Mouse (Mus musculus) intestine, postnatal 0 days (tissue): ENCODE data around the gene Sall1. TPM values are rescaled to one million over a fixed set of nuclear protein-coding genes. Genes with fewer than 3 reads are reported as not detected.

ENCODE experiments used
- ATAC-seq: fragments of 200-750 bp; cut with Nextera tagmentation; 2 replicates; pipeline ENCODE4 v1.8.0; 2017; ENCODE audit warnings: mild to moderate bottlenecking, moderate TSS enrichment, moderate library complexity
- H3K27ac ChIP-seq: fragments of 300-500 bp; sonication (generic); 2 replicates; pipeline ENCODE4 v1.5.1; 2014; ENCODE audit warnings: mild to moderate bottlenecking, low read depth, low read length, moderate library complexity
- H3K27me3 ChIP-seq: fragments of 300-500 bp; sonication (generic); replicated peaks from 2 replicates; pipeline ENCODE4 v1.6.1; 2014; ENCODE audit warnings: low read length, mixed read lengths; ENCODE audit not compliant: control insufficient read depth, insufficient read depth
- H3K36me3 ChIP-seq: fragments of 300-500 bp; sonication (generic); 2 replicates; pipeline ENCODE4 v1.6.1; 2014; ENCODE audit warnings: mild to moderate bottlenecking, moderate library complexity; ENCODE audit not compliant: control insufficient read depth, insufficient read depth
- H3K4me1 ChIP-seq: fragments of 300-500 bp; sonication (generic); replicated peaks from 2 replicates; pipeline ENCODE4 v1.6.1; 2014; ENCODE audit warnings: antibody characterized with exemption, low read length, mixed read lengths; ENCODE audit not compliant: control insufficient read depth, insufficient read depth
- H3K4me2 ChIP-seq: fragments of 300-500 bp; sonication (generic); replicated peaks from 2 replicates; pipeline ENCODE4 v1.6.1; 2014; ENCODE audit warnings: low read depth, mild to moderate bottlenecking, moderate library complexity
- H3K4me3 ChIP-seq: fragments of 300-500 bp; sonication (generic); 2 replicates; pipeline ENCODE4 v1.5.1; 2014; ENCODE audit warnings: low read depth, low read length
- H3K9ac ChIP-seq: fragments of 300-500 bp; sonication (generic); 2 replicates; pipeline ENCODE4 v1.6.1; 2014; ENCODE audit warnings: mild to moderate bottlenecking, low read depth, low read length
- H3K9me3 ChIP-seq: fragments of 300-500 bp; sonication (generic); 2 replicates; pipeline ENCODE4 v1.6.1; 2016; ENCODE audit warnings: mixed run types; ENCODE audit not compliant: control insufficient read depth
- CTCF ChIP-seq: sonication (generic); IDR thresholded peaks from 2 replicates; pipeline ENCODE4 v1.5.1; 2016; ENCODE audit warnings: low read depth, mild to moderate bottlenecking, control low read depth, antibody characterized with exemption, moderate library complexity
- WGBS: fragments of 180-500 bp; shearing (Covaris S2); extraction: QIAGEN DNeasy Blood & Tissue Kit; methylation state at CpG from one replicate; pipeline ENCODE4 v1.1.7; 2014; 5-methylcytosine and 5-hydroxymethylcytosine counted together
- polyA plus RNA-seq: library from polyadenylated mRNA; unstranded; fragments of >200 nt; fragmentation: Nextera tagmentation; extraction: Ambion mirVana; gene quantifications from 2 replicates; pipeline ENCODE4 v1.2.1, GENCODE M21; 2015

The Sall1 gene
- 0.76 and 0.78 TPM in 2 replicates for polyA plus RNA-seq

DNA sequence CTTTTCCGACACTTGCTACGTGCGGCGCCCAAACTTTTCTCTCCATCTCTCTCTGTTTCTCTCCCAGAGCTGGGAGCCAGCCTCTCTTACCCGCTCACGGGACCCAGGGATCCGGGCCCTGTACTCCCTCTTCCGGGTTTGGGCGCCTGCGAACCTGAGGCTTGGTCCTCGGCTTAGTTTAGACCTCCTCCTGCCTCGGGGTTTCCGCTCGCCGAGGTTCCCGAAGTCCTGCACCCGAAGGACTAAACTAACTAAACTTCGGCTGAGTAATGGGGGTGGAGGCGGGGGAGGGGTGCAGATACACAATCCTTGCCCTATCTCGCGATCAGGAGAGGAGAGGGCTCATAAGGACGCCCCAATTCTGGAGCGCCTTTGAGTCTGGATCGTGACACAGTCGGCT lies at the start of gene Sall1:
Sall1 (minus strand) TSS at position 223 of the 400 bp plus-strand sequence.
- Histone ChIP-seq H3K9me3 (no peaks in the 10 kb centered on the region), H3K4me2 (peak within 1 kb of the TSS; percentile 89), H3K9ac (peak within 1 kb of the TSS; percentile 22; the same call in 1 of the 2 replicates), H3K27me3 (peaks cover 96% of the 10 kb centered on the region), H3K4me1 (0 out of 2 replicates have a peak, but pooled peaks cover 7% of the 10 kb centered on the region), H3K27ac (no peak within 1 kb of the TSS; the same call in 1 of the 2 replicates), H3K4me3 (peak within 1 kb of the TSS; percentile 56), H3K36me3 (no peaks in the 10 kb centered on the region)
- no peak for ATAC-seq
- TF ChIP-seq CTCF, result no peak
- WGBS, result under 1% methylated on average over 25 of the region's 25 CpGs

DNA sequence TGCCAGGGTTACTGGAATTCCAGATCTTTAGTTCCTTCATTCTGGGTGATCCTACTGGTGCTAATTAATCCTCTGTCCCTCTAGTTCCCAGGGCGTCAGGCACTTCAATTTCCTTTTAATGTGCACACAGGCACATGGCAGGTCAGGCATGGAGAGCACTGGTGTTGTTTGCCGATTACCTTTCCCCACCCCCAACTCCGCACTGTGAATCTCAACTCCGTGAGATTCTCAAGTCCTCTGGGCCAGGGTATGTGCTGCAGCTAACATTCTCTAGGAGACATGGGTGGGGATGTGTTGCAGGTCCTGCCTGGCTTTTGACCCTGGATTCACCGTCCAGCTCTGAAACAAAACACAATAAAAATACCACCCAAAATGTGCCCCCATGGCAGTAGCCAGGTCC lies 46.0 kb upstream of the Sall1 start:
- no peaks in the 10 kb centered on the region for H3K27me3 ChIP-seq

DNA sequence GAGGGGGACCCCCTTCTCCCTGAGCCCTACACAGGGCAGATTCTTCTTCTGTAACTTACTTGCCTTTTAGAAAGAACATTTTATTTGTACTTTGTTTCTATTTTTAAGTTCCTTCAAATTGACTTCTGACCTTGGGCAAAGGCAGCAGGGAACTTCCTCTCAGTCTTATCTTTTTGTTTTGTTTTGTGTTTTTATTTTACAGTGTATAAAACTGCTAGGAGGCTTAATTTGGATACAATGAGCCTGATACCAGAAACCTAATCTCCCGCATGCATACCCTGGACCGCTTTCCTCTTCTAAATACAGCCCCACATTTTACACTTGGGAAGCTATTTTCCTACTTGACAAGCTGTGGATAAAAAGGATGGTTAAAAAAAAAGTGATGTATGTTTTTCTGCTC lies 35.2 kb upstream of the Sall1 start:
- Histone ChIP-seq H3K4me3 (no peak overlapping the region), H3K36me3 (no peaks in the 10 kb centered on the region), H3K9me3 (no peaks in the 10 kb centered on the region), H3K4me1 (no peaks in the 10 kb centered on the region), H3K4me2 (no peak overlapping the region), H3K27ac (no peak overlapping the region), H3K27me3 (no peaks in the 10 kb centered on the region), H3K9ac (no peak overlapping the region)
- TF ChIP-seq CTCF, result no peak
- WGBS, result 89% methylated on average over 2 of the region's 2 CpGs
- ATAC-seq, result no peak

More for the DNA sequence above, 46.0 kb upstream of the Sall1 start:
- Histone ChIP-seq H3K4me1 (no peaks in the 10 kb centered on the region), H3K27ac (no peak overlapping the region), H3K4me3 (no peak overlapping the region), H3K4me2 (no peak overlapping the region), H3K9ac (no peak overlapping the region), H3K36me3 (no peaks in the 10 kb centered on the region), H3K9me3 (no peaks in the 10 kb centered on the region)
- no peak for ATAC-seq
- 42% methylated on average over 5 of the region's 5 CpGs for WGBS
- no peak for TF ChIP-seq CTCF

DNA sequence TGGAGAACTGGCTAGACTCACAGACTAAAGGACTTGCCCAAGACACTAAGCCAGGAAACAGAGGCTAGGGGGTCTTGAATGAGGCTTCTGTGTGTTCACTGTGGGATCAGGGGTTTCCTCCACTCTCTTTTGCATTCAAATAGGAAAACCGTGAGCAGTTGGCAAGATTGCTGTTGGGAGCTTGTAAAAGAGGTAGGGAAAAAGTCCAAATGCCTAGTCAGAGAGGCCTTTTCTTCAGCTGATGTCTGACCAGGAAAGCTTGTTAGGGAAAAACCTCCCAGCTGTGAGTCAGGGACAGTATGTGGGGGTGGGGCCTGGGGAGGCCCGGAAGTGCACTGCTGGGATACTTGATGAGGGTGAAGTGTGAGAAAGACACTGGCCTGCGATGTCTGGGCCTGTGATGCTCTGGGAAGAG lies 29.0 kb upstream of the Sall1 start:
- 36% methylated on average over 3 of the region's 3 CpGs for WGBS
- no peak overlapping the region for H3K27ac ChIP-seq

DNA sequence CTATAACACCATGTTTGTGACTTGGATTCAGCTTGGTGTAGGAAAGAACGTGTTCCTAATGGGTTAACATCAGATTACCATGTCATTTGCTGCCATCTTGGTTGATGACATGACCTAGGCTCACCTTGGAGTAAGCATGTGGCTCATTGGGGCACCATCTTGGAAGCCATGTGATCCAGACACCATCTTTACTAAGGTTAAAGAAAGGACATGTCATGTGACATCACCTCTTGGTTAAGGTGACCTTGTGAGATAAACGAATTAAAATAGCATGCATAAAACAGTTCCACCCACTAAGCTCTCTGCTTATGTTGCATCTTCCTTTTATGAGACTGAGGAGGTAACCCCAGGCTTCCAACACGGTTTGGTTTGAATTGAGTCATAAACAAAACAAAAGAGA lies 23.5 kb upstream of the Sall1 start:
- Histone ChIP-seq H3K36me3 (no peaks in the 10 kb centered on the region), H3K4me2 (no peak overlapping the region), H3K9ac (no peak overlapping the region), H3K4me3 (no peak overlapping the region), H3K27ac (no peak overlapping the region), H3K4me1 (no peaks in the 10 kb centered on the region), H3K9me3 (no peaks in the 10 kb centered on the region), H3K27me3 (no peaks in the 10 kb centered on the region)
- no peak for ATAC-seq
- WGBS, result 79% methylated on average over 3 of the region's 3 CpGs
- TF ChIP-seq CTCF, result no peak

More for the DNA sequence above, 29.0 kb upstream of the Sall1 start:
- no peak overlapping the region for H3K4me3 ChIP-seq
- H3K9me3 ChIP-seq, result no peaks in the 10 kb centered on the region
- TF ChIP-seq CTCF, result no peak
- H3K9ac ChIP-seq, result no peak overlapping the region
- no peaks in the 10 kb centered on the region for H3K27me3 ChIP-seq
- H3K4me1 ChIP-seq, result no peaks in the 10 kb centered on the region
- no peaks in the 10 kb centered on the region for H3K36me3 ChIP-seq
- H3K4me2 ChIP-seq, result no peak overlapping the region
- ATAC-seq, result no peak

DNA sequence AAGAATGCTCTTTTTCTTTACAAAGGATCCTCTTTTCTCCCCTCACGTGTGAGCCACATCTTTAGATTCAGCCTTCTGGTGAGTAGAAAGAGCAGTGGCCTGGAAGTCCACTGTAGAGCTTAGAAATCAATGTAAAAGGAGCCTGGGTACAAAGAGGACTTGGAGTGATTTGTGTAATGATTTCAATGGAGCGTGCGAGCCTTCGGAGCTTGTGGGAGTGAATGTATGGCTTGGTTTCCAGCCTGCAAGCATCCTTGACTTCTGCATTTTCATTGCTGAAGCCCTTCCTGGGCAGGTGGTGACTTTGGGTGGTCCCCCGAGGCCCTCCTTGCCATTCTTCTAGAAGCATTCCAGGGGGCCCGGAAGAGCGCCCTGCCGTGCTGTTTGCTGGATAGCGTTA lies 20.1 kb upstream of the Sall1 start:
- TF ChIP-seq CTCF, result no peak
- H3K4me3 ChIP-seq, result no peak overlapping the region
- H3K27ac ChIP-seq, result no peak overlapping the region
- 78% methylated on average over 9 of the region's 9 CpGs for WGBS
- H3K36me3 ChIP-seq, result no peaks in the 10 kb centered on the region
- no peaks in the 10 kb centered on the region for H3K9me3 ChIP-seq
- no peaks in the 10 kb centered on the region for H3K4me1 ChIP-seq
- H3K27me3 ChIP-seq, result no peaks in the 10 kb centered on the region
- ATAC-seq, result no peak
- H3K4me2 ChIP-seq, result no peak overlapping the region
- H3K9ac ChIP-seq, result no peak overlapping the region
